Mouse (Mus musculus) myocyte (in vitro differentiated cells): ENCODE measurements at regions not wholly inside any gene's neighbourhood (a gene's known extent, or its start where the extent isn't known, plus 50 kb on each side); places are given as distances from the start of the nearest gene placed in this dataset.

Experiments used
- H3K27me3 ChIP-seq: one replicate; pipeline ENCODE4 v1.6.1; 2011; ENCODE audit not compliant: control insufficient read depth, insufficient read depth, insufficient read length
- H3K36me3 ChIP-seq: one replicate; pipeline ENCODE4 v1.6.1; 2011; ENCODE audit not compliant: control insufficient read depth, insufficient read depth
- H3K4me2 ChIP-seq: one replicate; pipeline ENCODE4 v1.6.1; 2011; ENCODE audit warnings: low read depth, control low read depth
- H3K4me3 ChIP-seq: one replicate; pipeline ENCODE4 v1.5.1; 2011; ENCODE audit warnings: mild to moderate bottlenecking, control low read depth, moderate library complexity
- H3K79me2 ChIP-seq: one replicate; pipeline ENCODE4 v1.6.1; 2011; ENCODE audit not compliant: control insufficient read depth, insufficient read depth
- H3ac ChIP-seq: one replicate; pipeline ENCODE4 v1.6.1; 2011; ENCODE audit not compliant: control insufficient read depth, insufficient read length
- CEBPB ChIP-seq: IDR thresholded peaks from 2 replicates; pipeline ENCODE4 v1.6.1; 2011; ENCODE audit warnings: mild to moderate bottlenecking, moderate library complexity; ENCODE audit not compliant: poor library complexity, insufficient read depth, severe bottlenecking
- E2F4 ChIP-seq: IDR thresholded peaks from one replicate; pipeline ENCODE4 v1.6.1; 2011; ENCODE audit warnings: mild to moderate bottlenecking, control low read depth, moderate library complexity; ENCODE audit not compliant: insufficient read depth
- MAX ChIP-seq: IDR thresholded peaks from one replicate; pipeline ENCODE4 v1.6.1; 2011; ENCODE audit warnings: low read depth, mild to moderate bottlenecking, control low read depth
- MYOD1 ChIP-seq, 3 experiments: IDR thresholded peaks; one replicate each; pipeline ENCODE4 v1.6.1; 2011; ENCODE audit warnings: control low read depth in 2 of 3, low read depth in 2 of 3, mild to moderate bottlenecking in 2 of 3, moderate library complexity in 1 of 3; ENCODE audit not compliant: insufficient read length in 2 of 3, control insufficient read depth in 1 of 3
- MYOG ChIP-seq, 3 experiments: IDR thresholded peaks; one replicate each; pipeline ENCODE4 v1.6.1; 2011; ENCODE audit warnings: control low read depth in 2 of 3, low read depth in 2 of 3, mild to moderate bottlenecking in 2 of 3; ENCODE audit not compliant: insufficient read length in 2 of 3, control insufficient read depth in 1 of 3, insufficient read depth in 1 of 3
- POLR2A ChIP-seq: IDR thresholded peaks from one replicate; pipeline ENCODE4 v1.6.1; 2011; ENCODE audit warnings: low read depth, mild to moderate bottlenecking, control low read depth, moderate library complexity; ENCODE audit not compliant: insufficient read length
- POLR2AphosphoS2 ChIP-seq: IDR thresholded peaks from one replicate; pipeline ENCODE4 v1.6.1; 2011; ENCODE audit warnings: low read depth, control low read depth; ENCODE audit not compliant: insufficient read length
- REST ChIP-seq: IDR thresholded peaks from one replicate; pipeline ENCODE4 v1.6.1; 2011; ENCODE audit warnings: mild to moderate bottlenecking, control low read depth, moderate library complexity; ENCODE audit not compliant: insufficient read depth, insufficient read length
- SRF ChIP-seq: IDR thresholded peaks from one replicate; pipeline ENCODE4 v1.6.1; 2011; ENCODE audit warnings: low read depth; ENCODE audit not compliant: control insufficient read depth, insufficient read length
- TCF12 ChIP-seq: IDR thresholded peaks from one replicate; pipeline ENCODE4 v1.6.1; 2011; ENCODE audit warnings: mild to moderate bottlenecking, control low read depth; ENCODE audit not compliant: poor library complexity, insufficient read depth, severe bottlenecking
- TCF3 ChIP-seq: IDR thresholded peaks from one replicate; pipeline ENCODE4 v1.6.1; 2011; ENCODE audit warnings: low read depth, control low read depth; ENCODE audit not compliant: insufficient read length
- USF1 ChIP-seq: IDR thresholded peaks from one replicate; pipeline ENCODE4 v1.6.1; 2011; ENCODE audit warnings: low read depth, mild to moderate bottlenecking, control low read depth, moderate library complexity

GRCm38 (mm10) chr15:96802034-96802728 is 102.7 kb upstream of the Slc38a2 start:
- no peak for TF ChIP-seq MYOG (IDR thresholded peaks at IDR 0.05; ENCODE audit: control insufficient read depth in 1 of 3, insufficient read depth in 1 of 3, insufficient read length in 2 of 3, low read depth in 2 of 3)
- TF ChIP-seq MAX: no peak
- no peak for TF ChIP-seq POLR2A
- no peak for TF ChIP-seq POLR2AphosphoS2
- TF ChIP-seq SRF: no peak
- TF ChIP-seq CEBPB: peak; percentile 99
- H3ac ChIP-seq: no peak overlapping the region
- H3K27me3 ChIP-seq: no peaks in the 10 kb centered on the region
- H3K4me2 ChIP-seq: no peak overlapping the region
- no peak overlapping the region for H3K4me3 ChIP-seq
- H3K36me3 ChIP-seq: no peaks in the 10 kb centered on the region
- H3K79me2 ChIP-seq: no peaks in the 10 kb centered on the region

GRCm38 (mm10) chr15:96799228-96799627 is 99.7 kb upstream of the Slc38a2 start:
- Histone ChIP-seq H3K79me2 (no peaks in the 10 kb centered on the region), H3K4me3 (no peak overlapping the region), H3K36me3 (no peaks in the 10 kb centered on the region), H3K4me2 (no peak overlapping the region), H3ac (no peak overlapping the region), H3K27me3 (no peaks in the 10 kb centered on the region)
- TF ChIP-seq SRF (no peak), TCF3 (no peak), MAX (no peak), REST (no peak), CEBPB (no peak), USF1 (no peak), POLR2A (no peak), MYOG (IDR thresholded peaks at IDR 0.05; ENCODE audit: control insufficient read depth in 1 of 3, insufficient read depth in 1 of 3, insufficient read length in 2 of 3, low read depth in 2 of 3) (no peak), MYOD1 (IDR thresholded peaks at IDR 0.05; ENCODE audit: control insufficient read depth in 1 of 3, insufficient read length in 2 of 3, low read depth in 2 of 3) (no peak), POLR2AphosphoS2 (no peak), E2F4 (no peak), TCF12 (no peak)

GRCm38 (mm10) chr15:96797615-96798270 is 98.2 kb upstream of the Slc38a2 start:
- no peak overlapping the region for H3ac ChIP-seq
- no peaks in the 10 kb centered on the region for H3K79me2 ChIP-seq
- no peak overlapping the region for H3K4me2 ChIP-seq
- no peak overlapping the region for H3K4me3 ChIP-seq
- H3K27me3 ChIP-seq: no peaks in the 10 kb centered on the region
- H3K36me3 ChIP-seq: no peaks in the 10 kb centered on the region
- TF ChIP-seq CEBPB: 0 out of 2 replicates have a peak, but pooled peaks have one; percentile 7
- TF ChIP-seq MAX: no peak

- no peak overlapping the region for H3K4me3 ChIP-seq
- no peaks in the 10 kb centered on the region for H3K79me2 ChIP-seq
- TF ChIP-seq MYOG (IDR thresholded peaks at IDR 0.05; ENCODE audit: control insufficient read depth in 1 of 3, insufficient read depth in 1 of 3, insufficient read length in 2 of 3, low read depth in 2 of 3) (no peak), USF1 (no peak), TCF3 (no peak), POLR2AphosphoS2 (no peak), TCF12 (no peak), E2F4 (no peak), REST (no peak), MYOD1 (IDR thresholded peaks at IDR 0.05; ENCODE audit: control insufficient read depth in 1 of 3, insufficient read length in 2 of 3, low read depth in 2 of 3) (no peak), MAX (no peak), POLR2A (no peak), CEBPB (no peak), SRF (no peak)
- no peaks in the 10 kb centered on the region for H3K27me3 ChIP-seq
- no peak overlapping the region for H3ac ChIP-seq
- no peak overlapping the region for H3K4me2 ChIP-seq
- no peaks in the 10 kb centered on the region for H3K36me3 ChIP-seq
These were observed 94.7 kb upstream of the Slc38a2 start for GRCm38 (mm10) chr15:96794177-96794719.

GRCm38 (mm10) chr15:96793251-96793650 is 93.7 kb upstream of the Slc38a2 start:
- TF ChIP-seq CEBPB: no peak
- TF ChIP-seq USF1: no peak
- no peak for TF ChIP-seq MYOG (IDR thresholded peaks at IDR 0.05; ENCODE audit: control insufficient read depth in 1 of 3, insufficient read depth in 1 of 3, insufficient read length in 2 of 3, low read depth in 2 of 3)
- TF ChIP-seq TCF12: no peak
- no peak for TF ChIP-seq POLR2AphosphoS2
- TF ChIP-seq MAX: no peak
- TF ChIP-seq E2F4: no peak
- TF ChIP-seq SRF: no peak
- no peak for TF ChIP-seq TCF3
- no peak for TF ChIP-seq MYOD1 (IDR thresholded peaks at IDR 0.05; ENCODE audit: control insufficient read depth in 1 of 3, insufficient read length in 2 of 3, low read depth in 2 of 3)
- TF ChIP-seq REST: no peak
- Histone ChIP-seq H3K36me3 (no peaks in the 10 kb centered on the region), H3K4me2 (no peak overlapping the region), H3ac (no peak overlapping the region), H3K79me2 (no peaks in the 10 kb centered on the region), H3K4me3 (no peak overlapping the region), H3K27me3 (no peaks in the 10 kb centered on the region)
